Mouse (Mus musculus) heart, embryonic 16.5 days (tissue): Measurements from ENCODE around the gene Olfr1453. TPM values are rescaled to one million over a fixed set of nuclear protein-coding genes. Genes with fewer than 3 reads are reported as not detected.
"Not testable (repeated sequence)": the region's sequence is repeated elsewhere in the genome, so short reads cannot be mapped to it uniquely, and the experiment has no call there.

Source experiments
- ATAC-seq: fragments of 200-750 bp; cut with Nextera tagmentation; replicated peaks from 2 replicates; pipeline ENCODE4 v1.8.0; 2017; ENCODE audit warnings: moderate number of reproducible peaks; ENCODE audit not compliant: insufficient read depth, low FRiP score; ENCODE audit errors: extremely low read depth
- H3K27ac ChIP-seq: fragments of 300-500 bp; sonication (generic); 2 replicates; pipeline ENCODE4 v1.5.1; 2014; ENCODE audit warnings: mild to moderate bottlenecking, low read length, control low read depth, moderate library complexity
- H3K27me3 ChIP-seq: fragments of 300-500 bp; sonication (generic); 2 replicates; pipeline ENCODE4 v1.6.1; 2014; ENCODE audit warnings: low read length, mixed read lengths; ENCODE audit not compliant: control insufficient read depth, insufficient read depth
- H3K36me3 ChIP-seq: fragments of 300-500 bp; sonication (generic); 2 replicates; pipeline ENCODE4 v1.6.1; 2014; ENCODE audit not compliant: control insufficient read depth, insufficient read depth
- H3K4me1 ChIP-seq: fragments of 300-500 bp; sonication (generic); 2 replicates; pipeline ENCODE4 v1.6.1; 2014; ENCODE audit warnings: low read length, mixed read lengths; ENCODE audit not compliant: control insufficient read depth, insufficient read depth
- H3K4me2 ChIP-seq: fragments of 300-500 bp; sonication (generic); 2 replicates; pipeline ENCODE4 v1.6.1; 2014; ENCODE audit warnings: low read depth, mild to moderate bottlenecking, control low read depth, low read length
- H3K4me3 ChIP-seq: fragments of 300-500 bp; sonication (generic); 2 replicates; pipeline ENCODE4 v1.5.1; 2014; ENCODE audit warnings: mild to moderate bottlenecking, control low read depth, low read length
- H3K9ac ChIP-seq: fragments of 300-500 bp; sonication (generic); 2 replicates; pipeline ENCODE4 v1.6.1; 2014; ENCODE audit warnings: low read length, control low read depth
- H3K9me3 ChIP-seq: fragments of 300-500 bp; sonication (generic); replicated peaks from 2 replicates; pipeline ENCODE4 v1.6.1; 2016; ENCODE audit warnings: low read length; ENCODE audit not compliant: control insufficient read depth
- WGBS: fragments of 180-500 bp; shearing (Covaris S2); extraction: QIAGEN DNeasy Blood & Tissue Kit; methylation state at CpG from one replicate; pipeline ENCODE4 v1.1.7; 2014; 5-methylcytosine and 5-hydroxymethylcytosine counted together
- polyA plus RNA-seq: library from polyadenylated mRNA; unstranded; fragments of >200 nt; fragmentation: Nextera tagmentation; extraction: Ambion mirVana; gene quantifications from 2 replicates; pipeline ENCODE4 v1.2.1, GENCODE M21; 2015

Gene Olfr1453
- not detected in 2 replicates for polyA plus RNA-seq

GRCm38 (mm10) chr19:13028227-13028626, at the start of gene Olfr1453:
Gene Olfr1453 (minus strand): TSS chr19:13028327.
- Histone ChIP-seq H3K4me3 (no peak within 1 kb of the TSS), H3K36me3 (no peaks in the 10 kb centered on the region), H3K9ac (no peak within 1 kb of the TSS), H3K4me1 (no peaks in the 10 kb centered on the region), H3K4me2 (no peak within 1 kb of the TSS), H3K27me3 (no peaks in the 10 kb centered on the region), H3K9me3 (peaks cover 4% of the 10 kb centered on the region; the same call in 1 of the 2 replicates), H3K27ac (no peak within 1 kb of the TSS)
- 30% methylated on average over 1 of the region's 1 CpGs for whole genome bisulfite sequencing
- no peak for ATAC-seq

- no peaks in the 10 kb centered on the region for H3K27me3 ChIP-seq
- no peak within 1 kb of the TSS for H3K4me2 ChIP-seq
- ATAC-seq = no peak
- H3K36me3 ChIP-seq = no peaks in the 10 kb centered on the region
- H3K4me3 ChIP-seq = no peak within 1 kb of the TSS
- WGBS = 48% methylated on average over 2 of the region's 2 CpGs
- H3K4me1 ChIP-seq = no peaks in the 10 kb centered on the region
- no peak within 1 kb of the TSS for H3K27ac ChIP-seq
- no peak within 1 kb of the TSS for H3K9ac ChIP-seq
- peaks cover 2% of the 10 kb centered on the region for H3K9me3 ChIP-seq
Measured at GRCm38 (mm10) chr19:13060310-13060709, 32.2 kb upstream of the Olfr1453 start, which contains the start of gene Olfr1454. Gene Olfr1454 (plus strand): TSS chr19:13060610.

GRCm38 (mm10) chr19:12994714-12995113, 33.4 kb downstream of the Olfr1453 start, which contains the start of gene Olfr1451:
Gene Olfr1451 (plus strand): TSS chr19:12995014.
- WGBS = 63% methylated on average over 2 of the region's 2 CpGs
- Histone ChIP-seq H3K9me3 (no peaks in the 10 kb centered on the region), H3K4me1 (no peaks in the 10 kb centered on the region), H3K4me2 (no peak within 1 kb of the TSS), H3K4me3 (no peak within 1 kb of the TSS), H3K36me3 (no peaks in the 10 kb centered on the region), H3K9ac (no peak within 1 kb of the TSS), H3K27me3 (no peaks in the 10 kb centered on the region), H3K27ac (no peak within 1 kb of the TSS)
- no peak for ATAC-seq

GRCm38 (mm10) chr19:12992316-12992715, 35.8 kb downstream of the Olfr1453 start:
- not testable (repeated sequence) for H3K4me1 ChIP-seq, H3K36me3 ChIP-seq, H3K27ac ChIP-seq, ATAC-seq, H3K9me3 ChIP-seq, H3K27me3 ChIP-seq, H3K9ac ChIP-seq, H3K4me2 ChIP-seq, H3K4me3 ChIP-seq
- WGBS = 87% methylated on average over 4 of the region's 4 CpGs

Other genes starting within 250 kb of the Olfr1453 start
- gene Zfp91, start 232.2 kb downstream of the Olfr1453 start, polyA plus RNA-seq = 9.9 and 10.5 TPM in 2 replicates
- gene Lpxn, start 232.1 kb downstream of the Olfr1453 start, polyA plus RNA-seq = 2.5 and 4.9 TPM in 2 replicates
- not detected in 2 replicates for gene Gm5244, start 181.6 kb downstream of the Olfr1453 start, polyA plus RNA-seq
- not detected in 2 replicates for gene Olfr1444, start 171.0 kb downstream of the Olfr1453 start, polyA plus RNA-seq
- gene Olfr1445, start 144.5 kb downstream of the Olfr1453 start, polyA plus RNA-seq = not detected in 2 replicates
- not detected in 2 replicates for gene Olfr1446, start 134.8 kb downstream of the Olfr1453 start, polyA plus RNA-seq
- gene Olfr1447, start 124.6 kb downstream of the Olfr1453 start, polyA plus RNA-seq = not detected in 2 replicates
- gene Olfr1448, start 103.9 kb downstream of the Olfr1453 start, polyA plus RNA-seq = not detected in 2 replicates
- gene Olfr1449, start 97.5 kb downstream of the Olfr1453 start, polyA plus RNA-seq = not detected in 2 replicates
- gene Olfr1450, start 78.1 kb downstream of the Olfr1453 start, polyA plus RNA-seq = not detected in 2 replicates
- not detected in 2 replicates for gene Olfr1451, start 33.3 kb downstream of the Olfr1453 start, polyA plus RNA-seq
- not detected in 2 replicates for gene Olfr1454, start 32.3 kb upstream of the Olfr1453 start, polyA plus RNA-seq
- not detected in 2 replicates for gene Olfr1457, start 69.6 kb upstream of the Olfr1453 start, polyA plus RNA-seq
- gene Olfr1458, start 78.4 kb upstream of the Olfr1453 start, polyA plus RNA-seq = not detected in 2 replicates
- gene Olfr1459, start 121.2 kb upstream of the Olfr1453 start, polyA plus RNA-seq = not detected in 2 replicates
- not detected in 2 replicates for gene Olfr1461, start 134.7 kb upstream of the Olfr1453 start, polyA plus RNA-seq
- not detected in 2 replicates for gene Olfr1462, start 157.4 kb upstream of the Olfr1453 start, polyA plus RNA-seq
- not detected in 2 replicates for gene Olfr1463, start 203.0 kb upstream of the Olfr1453 start, polyA plus RNA-seq